Mouse (Mus musculus) splenic B cell, adult 2 months (primary cell): ENCODE data around the gene Ric3.

Experiments used
- DNase-seq: peaks from one replicate; pipeline ENCODE4 v3.0.0-alpha.2; 2011; ENCODE audit warnings: low read depth, low spot score
- H3K27me3 ChIP-seq: 2 replicates; pipeline ENCODE4 v1.6.1; 2012; ENCODE audit warnings: mild to moderate bottlenecking, low read length, moderate library complexity, mixed read lengths; ENCODE audit not compliant: control insufficient read depth, poor library complexity, insufficient read depth, severe bottlenecking
- H3K36me3 ChIP-seq: 2 replicates; pipeline ENCODE4 v1.6.1; 2012; ENCODE audit warnings: mild to moderate bottlenecking, low read length, moderate library complexity, mixed read lengths; ENCODE audit not compliant: control insufficient read depth, poor library complexity, insufficient read depth, severe bottlenecking

Gene Ric3

GRCm38 (mm10) chr7:109000315-109000954 lies 82.7 kb downstream of the Ric3 start:
- DNase-seq = peak; percentile 18
- H3K36me3 ChIP-seq = no peaks in the 10 kb centered on the region
- H3K27me3 ChIP-seq = no peaks in the 10 kb centered on the region

- no peak for DNase-seq
- Histone ChIP-seq H3K36me3 (no peaks in the 10 kb centered on the region), H3K27me3 (no peaks in the 10 kb centered on the region)
Observed at GRCm38 (mm10) chr7:108996156-108996555, 87.0 kb downstream of the Ric3 start.

GRCm38 (mm10) chr7:108993881-108994291 lies 89.2 kb downstream of the Ric3 start:
- no peak for DNase-seq
- no peaks in the 10 kb centered on the region for H3K27me3 ChIP-seq
- H3K36me3 ChIP-seq = no peaks in the 10 kb centered on the region

GRCm38 (mm10) chr7:108993230-108993629 lies 89.9 kb downstream of the Ric3 start:
- Histone ChIP-seq H3K27me3 (no peaks in the 10 kb centered on the region), H3K36me3 (no peaks in the 10 kb centered on the region)
- DNase-seq = no peak

- no peaks in the 10 kb centered on the region for H3K27me3 ChIP-seq
- no peak for DNase-seq
- H3K36me3 ChIP-seq = no peaks in the 10 kb centered on the region
Observed at GRCm38 (mm10) chr7:108991207-108991606, 91.9 kb downstream of the Ric3 start.

- Histone ChIP-seq H3K36me3 (no peaks in the 10 kb centered on the region), H3K27me3 (no peaks in the 10 kb centered on the region)
- DNase-seq = no peak
Observed at GRCm38 (mm10) chr7:108985934-108986708, 97.0 kb downstream of the Ric3 start.
